Mouse (Mus musculus) forebrain, embryonic 16.5 days (tissue): ENCODE measurements around the gene Rufy1. TPM values are rescaled to one million over a fixed set of nuclear protein-coding genes. Genes with fewer than 3 reads are reported as not detected.

ENCODE experiments used
- ATAC-seq: fragments of 200-750 bp; cut with Nextera tagmentation; 2 replicates; pipeline ENCODE4 v1.8.0; 2017; ENCODE audit warnings: mild to moderate bottlenecking, moderate library complexity
- H3K27ac ChIP-seq: fragments of 300-500 bp; sonication (generic); 2 replicates; pipeline ENCODE4 v1.5.1; 2014; ENCODE audit warnings: low read length, control low read depth
- H3K27me3 ChIP-seq: fragments of 300-500 bp; sonication (generic); replicated peaks from 2 replicates; pipeline ENCODE4 v1.6.1; 2014; ENCODE audit warnings: low read length; ENCODE audit not compliant: control insufficient read depth, insufficient read depth
- H3K36me3 ChIP-seq: fragments of 300-500 bp; sonication (generic); 2 replicates; pipeline ENCODE4 v1.6.1; 2014; ENCODE audit not compliant: control insufficient read depth, insufficient read depth
- H3K4me1 ChIP-seq: fragments of 300-500 bp; sonication (generic); replicated peaks from 2 replicates; pipeline ENCODE4 v1.6.1; 2014; ENCODE audit warnings: low read length; ENCODE audit not compliant: control insufficient read depth, insufficient read depth
- H3K4me2 ChIP-seq: fragments of 300-500 bp; sonication (generic); 2 replicates; pipeline ENCODE4 v1.6.1; 2014; ENCODE audit warnings: mild to moderate bottlenecking, low read length, control low read depth
- H3K4me3 ChIP-seq: fragments of 300-500 bp; sonication (generic); replicated peaks from 2 replicates; pipeline ENCODE4 v1.5.1; 2014; ENCODE audit warnings: mild to moderate bottlenecking, low read length, control low read depth
- H3K9ac ChIP-seq: fragments of 300-500 bp; sonication (generic); replicated peaks from 2 replicates; pipeline ENCODE4 v1.6.1; 2014; ENCODE audit warnings: low read depth, low read length, control low read depth
- H3K9me3 ChIP-seq: fragments of 300-500 bp; sonication (generic); 2 replicates; pipeline ENCODE4 v1.6.1; 2016; ENCODE audit warnings: low read length; ENCODE audit not compliant: control insufficient read depth
- WGBS: fragments of 180-500 bp; shearing (Covaris S2); extraction: QIAGEN DNeasy Blood & Tissue Kit; methylation state at CpG from one replicate; pipeline ENCODE4 v1.1.7; 2014; 5-methylcytosine and 5-hydroxymethylcytosine counted together
- polyA plus RNA-seq: library from polyadenylated mRNA; unstranded; fragments of >200 nt; fragmentation: Nextera tagmentation; extraction: Ambion mirVana; gene quantifications from 2 replicates; pipeline ENCODE4 v1.2.1, GENCODE M21; 2015

Rufy1 gene
- polyA plus RNA-seq, 1 experiment from 2014 or later = 31.2 TPM

DNA sequence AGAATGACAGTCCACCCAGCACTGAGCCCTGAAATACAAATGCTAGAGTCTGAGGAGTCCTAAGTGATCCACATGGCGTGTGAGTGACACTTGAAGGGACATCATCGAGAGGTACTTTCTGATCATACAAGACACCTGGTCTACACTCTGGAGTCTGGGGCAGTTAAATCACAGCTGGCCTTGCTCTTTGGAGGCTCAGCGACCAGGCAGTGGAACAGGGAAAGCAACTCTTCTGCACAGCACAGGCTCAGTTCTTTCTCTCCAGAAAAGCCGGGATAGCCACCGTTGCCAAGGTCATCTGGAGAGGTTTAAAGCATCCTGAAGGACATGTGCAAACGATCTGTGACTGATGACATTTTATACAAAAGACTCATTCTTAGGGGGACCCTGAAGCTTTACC is 23.7 kb downstream of the Rufy1 start:
- no peak overlapping the region for H3K4me2 ChIP-seq
- no peaks in the 10 kb centered on the region for H3K9me3 ChIP-seq
- 81% methylated on average over 6 of the region's 6 CpGs for WGBS
- no peaks in the 10 kb centered on the region for H3K4me1 ChIP-seq
- no peak overlapping the region for H3K9ac ChIP-seq
- no peak for ATAC-seq
- H3K27ac ChIP-seq = no peak overlapping the region
- H3K27me3 ChIP-seq = no peaks in the 10 kb centered on the region
- H3K36me3 ChIP-seq = peaks cover 7% of the 10 kb centered on the region
- H3K4me3 ChIP-seq = no peak overlapping the region

DNA sequence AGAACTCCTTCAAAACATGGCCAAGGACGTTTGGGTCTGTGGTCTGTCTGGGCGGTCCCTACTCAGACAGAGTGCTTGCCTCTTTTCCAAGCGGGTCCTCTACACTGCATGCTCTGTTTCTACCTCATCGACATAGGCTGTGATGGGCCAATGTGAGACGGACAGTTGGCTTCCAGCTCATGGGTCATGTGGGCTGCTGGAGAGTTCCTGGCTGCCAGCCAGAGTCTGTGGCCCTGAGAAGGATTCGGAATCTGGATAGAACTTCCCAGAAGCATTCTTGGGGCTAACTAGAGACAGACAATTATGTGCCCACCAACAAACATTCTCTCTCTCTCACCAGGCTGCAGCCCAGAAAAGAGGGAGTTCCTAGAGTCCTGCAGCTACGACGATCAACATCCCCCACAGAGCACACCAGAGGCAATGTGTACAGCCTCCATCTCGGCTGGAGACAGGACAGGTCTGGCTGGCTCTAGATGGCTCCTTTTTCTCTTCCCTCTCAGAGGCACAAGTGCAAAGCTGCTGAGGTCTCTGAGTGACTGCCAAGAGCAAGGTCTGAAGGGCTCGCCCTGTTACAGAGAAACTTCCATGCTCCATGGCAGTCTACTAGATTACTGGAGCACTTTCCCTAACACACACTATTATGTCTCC is 27.4 kb downstream of the Rufy1 start:
- Histone ChIP-seq H3K9ac (no peak overlapping the region), H3K27ac (no peak overlapping the region), H3K36me3 (peaks cover 11% of the 10 kb centered on the region), H3K4me1 (no peaks in the 10 kb centered on the region), H3K4me3 (no peak overlapping the region), H3K27me3 (no peaks in the 10 kb centered on the region), H3K4me2 (no peak overlapping the region), H3K9me3 (no peaks in the 10 kb centered on the region)
- no peak for ATAC-seq
- WGBS = 73% methylated on average over 10 of the region's 10 CpGs

DNA sequence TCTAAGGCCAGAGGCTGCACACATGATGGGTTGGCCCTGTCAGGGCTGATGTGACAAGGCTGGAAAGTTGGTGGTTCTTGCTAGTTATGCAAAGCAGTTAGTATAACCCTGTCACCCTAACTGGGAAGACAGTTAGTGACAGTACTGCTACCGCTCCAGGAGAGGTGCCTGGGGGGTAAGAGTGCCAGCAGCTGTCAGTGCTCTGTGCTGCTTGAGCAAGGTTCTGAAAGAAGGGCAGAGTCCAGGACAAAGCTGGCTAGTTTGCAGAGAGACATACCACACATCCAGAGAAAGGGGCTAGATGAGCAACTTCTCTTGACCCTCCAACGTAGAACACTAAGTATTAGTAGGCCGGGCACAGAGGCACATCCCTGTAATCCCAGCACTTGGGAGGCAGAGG is 28.4 kb downstream of the Rufy1 start:
- H3K36me3 ChIP-seq = peaks cover 11% of the 10 kb centered on the region

DNA sequence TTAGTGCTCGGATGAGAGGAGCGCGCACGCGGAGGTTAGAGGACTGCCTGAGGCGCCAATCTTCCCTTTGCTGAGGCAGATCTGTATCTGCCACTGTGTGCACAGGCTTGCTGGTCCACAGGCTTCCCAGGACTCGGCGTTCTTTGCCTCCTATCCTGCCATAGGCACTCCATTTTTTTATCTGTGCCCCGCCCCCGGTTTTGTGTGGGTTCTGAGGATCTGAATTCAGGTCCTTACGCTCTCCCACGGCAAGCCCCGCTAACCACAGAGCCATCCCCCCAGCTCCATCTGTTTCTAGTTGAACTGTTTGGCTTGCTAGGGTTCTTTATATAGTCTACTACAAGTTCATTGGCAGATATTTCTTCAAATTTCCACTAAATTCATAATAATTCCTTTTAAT is 32.1 kb downstream of the Rufy1 start:
- WGBS = 90% methylated on average over 13 of the region's 13 CpGs
- H3K36me3 ChIP-seq = peaks cover 20% of the 10 kb centered on the region
- no peak overlapping the region for H3K4me3 ChIP-seq
- no peak overlapping the region for H3K27ac ChIP-seq
- H3K4me2 ChIP-seq = no peak overlapping the region
- no peaks in the 10 kb centered on the region for H3K4me1 ChIP-seq
- H3K9me3 ChIP-seq = no peaks in the 10 kb centered on the region
- H3K9ac ChIP-seq = no peak overlapping the region
- H3K27me3 ChIP-seq = no peaks in the 10 kb centered on the region
- no peak for ATAC-seq

More for the DNA sequence above, 28.4 kb downstream of the Rufy1 start:
- no peaks in the 10 kb centered on the region for H3K9me3 ChIP-seq
- no peak overlapping the region for H3K9ac ChIP-seq
- H3K4me1 ChIP-seq = no peaks in the 10 kb centered on the region
- no peak overlapping the region for H3K4me3 ChIP-seq
- ATAC-seq = no peak
- no peak overlapping the region for H3K4me2 ChIP-seq
- WGBS = 97% methylated on average over 3 of the region's 3 CpGs
- H3K27me3 ChIP-seq = no peaks in the 10 kb centered on the region
- no peak overlapping the region for H3K27ac ChIP-seq

DNA sequence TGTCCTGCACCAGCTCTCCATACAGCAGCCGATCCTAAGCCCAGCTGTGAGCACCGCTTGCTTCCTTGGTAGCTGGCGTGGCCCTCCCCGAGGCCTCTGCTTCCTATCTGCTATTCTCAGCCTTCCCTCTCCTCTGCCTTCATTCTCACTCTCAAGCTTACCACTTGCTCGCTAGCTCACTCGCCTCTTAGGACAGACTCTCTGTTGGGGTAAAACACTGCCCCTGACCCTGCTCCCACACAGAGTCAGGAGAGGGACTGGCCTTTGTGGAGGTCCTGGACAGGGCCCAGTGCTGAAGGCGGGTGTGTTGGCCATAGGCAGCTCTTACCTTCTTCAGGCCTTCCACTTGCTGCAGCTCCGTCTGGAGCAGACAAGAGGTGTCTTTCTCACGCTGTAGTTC is 33.6 kb downstream of the Rufy1 start:
- 80% methylated on average over 9 of the region's 9 CpGs for WGBS
- Histone ChIP-seq H3K27ac (no peak overlapping the region), H3K4me2 (no peak overlapping the region), H3K9ac (no peak overlapping the region), H3K4me1 (no peaks in the 10 kb centered on the region), H3K27me3 (no peaks in the 10 kb centered on the region), H3K9me3 (no peaks in the 10 kb centered on the region), H3K36me3 (peaks cover 22% of the 10 kb centered on the region), H3K4me3 (no peak overlapping the region)
- no peak for ATAC-seq

DNA sequence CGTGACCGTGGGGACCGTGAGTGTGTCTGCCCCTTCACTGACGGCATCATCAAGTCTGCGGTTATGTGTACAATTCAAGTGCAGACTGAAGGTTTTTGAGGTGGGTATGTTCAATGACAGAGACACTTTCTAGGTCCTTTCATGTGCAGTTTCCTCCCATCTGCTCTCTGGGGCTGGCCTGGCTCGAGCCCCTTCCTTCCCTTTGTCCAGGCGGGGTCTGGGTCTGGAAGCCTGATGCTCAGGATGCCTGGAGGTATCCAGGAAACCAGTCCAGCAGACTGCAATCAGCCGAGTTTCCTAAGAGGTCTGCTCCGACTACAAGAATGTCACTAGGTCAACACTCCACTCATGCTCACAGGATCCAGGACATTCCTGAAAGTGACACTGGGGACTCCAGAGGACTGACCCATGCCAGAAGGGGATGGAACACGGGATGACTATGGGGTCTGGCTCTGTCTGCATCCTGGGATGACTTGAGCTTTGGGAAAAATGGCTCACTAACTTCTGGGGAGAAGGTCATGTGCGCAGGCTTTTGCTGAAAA is 34.1 kb downstream of the Rufy1 start:
- Histone ChIP-seq H3K4me2 (no peak overlapping the region), H3K27ac (no peak overlapping the region), H3K36me3 (peaks cover 22% of the 10 kb centered on the region), H3K4me3 (no peak overlapping the region), H3K4me1 (no peaks in the 10 kb centered on the region), H3K27me3 (no peaks in the 10 kb centered on the region), H3K9me3 (no peaks in the 10 kb centered on the region), H3K9ac (no peak overlapping the region)
- ATAC-seq = no peak
- WGBS = 85% methylated on average over 11 of the region's 11 CpGs

DNA sequence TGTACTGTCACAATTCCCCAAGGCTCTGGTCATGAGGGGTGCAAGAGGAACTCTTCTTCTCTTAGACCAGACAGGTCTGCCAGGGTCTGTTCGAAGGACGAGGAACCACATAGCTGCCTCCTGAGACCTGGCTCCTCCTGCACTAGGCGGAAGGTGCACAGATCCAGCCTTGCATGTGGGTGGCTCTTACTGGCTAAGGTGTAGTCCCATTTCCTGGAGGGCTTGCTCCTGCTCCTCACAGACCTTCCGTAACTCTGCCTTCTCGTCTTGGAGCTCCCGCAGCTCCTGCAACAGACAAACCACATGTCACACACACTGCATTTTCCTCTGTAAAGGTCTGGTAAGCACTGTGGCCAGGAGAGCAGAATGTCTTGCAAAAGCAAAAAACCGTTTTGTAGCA is 36.2 kb downstream of the Rufy1 start:
- Histone ChIP-seq H3K4me3 (no peak overlapping the region), H3K27me3 (no peaks in the 10 kb centered on the region), H3K9me3 (no peaks in the 10 kb centered on the region), H3K36me3 (peaks cover 23% of the 10 kb centered on the region), H3K27ac (no peak overlapping the region), H3K4me1 (no peaks in the 10 kb centered on the region), H3K4me2 (no peak overlapping the region), H3K9ac (no peak overlapping the region)
- 91% methylated on average over 7 of the region's 7 CpGs for whole genome bisulfite sequencing
- no peak for ATAC-seq

DNA sequence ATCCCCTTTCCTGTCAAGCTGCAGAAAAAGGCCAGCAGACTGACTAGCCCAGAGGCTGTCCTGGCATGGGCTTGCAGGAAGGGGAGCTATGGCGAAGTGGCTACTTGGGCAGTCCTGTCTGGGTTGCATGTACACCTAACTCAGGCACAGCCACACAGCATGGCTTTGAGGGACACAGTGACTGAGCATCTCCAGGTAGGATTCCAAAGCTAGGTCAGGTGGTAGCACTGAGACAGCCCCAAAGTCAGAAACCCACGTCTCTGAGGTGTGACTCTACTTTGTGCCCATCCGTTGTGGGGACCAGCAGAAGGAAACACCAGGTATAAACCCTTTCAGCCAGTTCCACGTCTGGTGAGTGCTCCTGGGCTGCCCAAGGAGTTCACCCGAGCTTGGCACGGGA is 37.6 kb downstream of the Rufy1 start:
- 91% methylated on average over 6 of the region's 6 CpGs for WGBS
- peaks cover 28% of the 10 kb centered on the region for H3K36me3 ChIP-seq
- H3K4me2 ChIP-seq = no peak overlapping the region

DNA sequence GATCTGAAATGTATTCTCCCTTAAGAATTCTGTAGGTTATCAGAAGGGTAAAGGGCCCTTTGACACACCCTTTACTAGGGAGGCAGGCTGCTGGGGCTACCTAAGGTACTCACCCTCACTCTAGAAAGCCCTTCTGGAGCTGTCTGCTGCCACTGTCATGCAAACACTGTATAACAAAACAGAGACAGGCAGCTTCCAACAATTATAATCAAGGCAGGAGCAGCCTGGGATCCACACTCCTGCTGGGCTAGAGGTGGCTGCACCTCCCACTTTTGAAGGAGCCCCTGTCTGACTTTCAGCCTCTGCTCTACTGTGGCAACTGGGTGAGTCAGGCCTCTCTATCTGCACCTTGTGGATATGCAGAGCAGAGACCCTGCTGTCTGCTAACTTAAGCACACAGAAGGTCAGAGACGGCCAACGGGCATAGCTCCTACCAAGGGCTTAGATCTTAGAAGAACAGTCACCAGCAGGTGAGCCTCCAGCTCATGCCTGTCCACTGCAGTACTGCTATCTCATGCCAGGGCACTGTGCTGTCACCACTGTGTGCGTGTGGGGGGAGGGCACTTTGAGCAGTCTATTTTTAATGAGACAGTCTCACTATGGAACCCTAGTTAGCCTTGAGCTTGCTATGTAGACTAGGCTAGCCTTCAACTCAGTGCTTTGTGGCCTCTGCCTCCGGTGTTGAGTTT is 39.5 kb downstream of the Rufy1 start:
- ATAC-seq = no peak
- Histone ChIP-seq H3K36me3 (peaks cover 44% of the 10 kb centered on the region), H3K4me2 (no peak overlapping the region), H3K27me3 (no peaks in the 10 kb centered on the region), H3K9me3 (no peaks in the 10 kb centered on the region), H3K4me3 (no peak overlapping the region), H3K9ac (no peak overlapping the region), H3K4me1 (no peaks in the 10 kb centered on the region), H3K27ac (no peak overlapping the region)
- WGBS = 94% methylated on average over 4 of the region's 4 CpGs

More for the DNA sequence above, 37.6 kb downstream of the Rufy1 start:
- Histone ChIP-seq H3K9ac (no peak overlapping the region), H3K27ac (no peak overlapping the region), H3K27me3 (no peaks in the 10 kb centered on the region), H3K9me3 (no peaks in the 10 kb centered on the region), H3K4me3 (no peak overlapping the region), H3K4me1 (no peaks in the 10 kb centered on the region)
- ATAC-seq = no peak
